Mouse (Mus musculus) hindbrain, embryonic 16.5 days (tissue): Measurements from ENCODE around the gene Arhgef6. TPM values are rescaled to one million over a fixed set of nuclear protein-coding genes. Genes with fewer than 3 reads are reported as not detected.

Experiments used
- ATAC-seq: fragments of 200-750 bp; cut with Nextera tagmentation; 2 replicates; pipeline ENCODE4 v1.8.0; 2017; ENCODE audit warnings: moderate TSS enrichment, moderate library complexity
- H3K27ac ChIP-seq: fragments of 300-500 bp; sonication (generic); 2 replicates; pipeline ENCODE4 v1.5.1; 2014; ENCODE audit warnings: low read depth, mild to moderate bottlenecking, control low read depth, low read length, moderate library complexity
- H3K27me3 ChIP-seq: fragments of 300-500 bp; sonication (generic); replicated peaks from 2 replicates; pipeline ENCODE4 v1.6.1; 2014; ENCODE audit warnings: low read length; ENCODE audit not compliant: control insufficient read depth, insufficient read depth
- H3K36me3 ChIP-seq: fragments of 300-500 bp; sonication (generic); 2 replicates; pipeline ENCODE4 v1.6.1; 2014; ENCODE audit warnings: mild to moderate bottlenecking, low read length, moderate library complexity, mixed read lengths; ENCODE audit not compliant: control insufficient read depth, insufficient read depth
- H3K4me1 ChIP-seq: fragments of 300-500 bp; sonication (generic); 2 replicates; pipeline ENCODE4 v1.6.1; 2014; ENCODE audit warnings: low read depth, low read length; ENCODE audit not compliant: control insufficient read depth, insufficient read depth
- H3K4me2 ChIP-seq: fragments of 300-500 bp; sonication (generic); 2 replicates; pipeline ENCODE4 v1.6.1; 2014; ENCODE audit warnings: mild to moderate bottlenecking, low read length, control low read depth, moderate library complexity
- H3K4me3 ChIP-seq: fragments of 300-500 bp; sonication (generic); 2 replicates; pipeline ENCODE4 v1.5.1; 2014; ENCODE audit warnings: mild to moderate bottlenecking, low read length, control low read depth, moderate library complexity
- H3K9ac ChIP-seq: fragments of 300-500 bp; sonication (generic); 2 replicates; pipeline ENCODE4 v1.6.1; 2014; ENCODE audit warnings: low read depth, mild to moderate bottlenecking, control low read depth, low read length, moderate library complexity
- H3K9me3 ChIP-seq: fragments of 300-500 bp; sonication (generic); 2 replicates; pipeline ENCODE4 v1.6.1; 2014; ENCODE audit warnings: mild to moderate bottlenecking, low read length, moderate library complexity; ENCODE audit not compliant: control insufficient read depth
- WGBS: fragments of 180-500 bp; shearing (Covaris S2); extraction: QIAGEN DNeasy Blood & Tissue Kit; methylation state at CpG from one replicate; pipeline ENCODE4 v1.1.7; 2014; 5-methylcytosine and 5-hydroxymethylcytosine counted together
- polyA plus RNA-seq: library from polyadenylated mRNA; unstranded; fragments of >200 nt; fragmentation: Nextera tagmentation; extraction: Ambion mirVana; gene quantifications from 2 replicates; pipeline ENCODE4 v1.2.1, GENCODE M21; 2015

Arhgef6 gene
- polyA plus RNA-seq, 1 experiment from 2014 or later: 6.5 TPM

GRCm38 (mm10) chrX:57339220-57339619 is 691 bp upstream of the Arhgef6 start:
- WGBS: 60% methylated on average over 4 of the region's 4 CpGs
- H3K27ac ChIP-seq: no peak overlapping the region
- no peak for ATAC-seq

DNA sequence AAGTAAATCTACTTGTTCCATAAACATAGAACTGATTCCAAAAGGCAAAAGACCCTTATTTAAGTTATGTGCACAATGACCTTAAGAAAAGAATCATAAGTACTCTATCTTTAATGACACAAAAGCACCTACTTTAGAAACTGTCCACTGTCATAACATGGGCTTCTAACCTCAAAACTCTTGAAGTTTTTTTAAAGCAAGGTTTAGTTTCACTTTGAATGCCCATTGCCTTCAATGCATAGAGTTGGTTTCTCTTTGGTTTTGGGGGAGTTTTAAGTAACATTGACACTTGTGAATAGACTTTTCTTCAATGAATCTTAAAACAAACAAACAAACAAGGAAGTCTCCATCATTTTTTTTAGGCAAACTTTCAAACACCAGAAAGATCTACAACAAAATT is 947 bp downstream of the Arhgef6 start:
- H3K27me3 ChIP-seq: no peaks in the 10 kb centered on the region
- ATAC-seq: no peak

More at GRCm38 (mm10) chrX:57339220-57339619, 691 bp upstream of the Arhgef6 start:
- Histone ChIP-seq H3K9ac (no peak overlapping the region), H3K27me3 (no peaks in the 10 kb centered on the region), H3K9me3 (no peaks in the 10 kb centered on the region), H3K4me1 (no peaks in the 10 kb centered on the region), H3K36me3 (no peaks in the 10 kb centered on the region), H3K4me3 (no peak overlapping the region), H3K4me2 (no peak overlapping the region; the same call in 1 of the 2 replicates)

DNA sequence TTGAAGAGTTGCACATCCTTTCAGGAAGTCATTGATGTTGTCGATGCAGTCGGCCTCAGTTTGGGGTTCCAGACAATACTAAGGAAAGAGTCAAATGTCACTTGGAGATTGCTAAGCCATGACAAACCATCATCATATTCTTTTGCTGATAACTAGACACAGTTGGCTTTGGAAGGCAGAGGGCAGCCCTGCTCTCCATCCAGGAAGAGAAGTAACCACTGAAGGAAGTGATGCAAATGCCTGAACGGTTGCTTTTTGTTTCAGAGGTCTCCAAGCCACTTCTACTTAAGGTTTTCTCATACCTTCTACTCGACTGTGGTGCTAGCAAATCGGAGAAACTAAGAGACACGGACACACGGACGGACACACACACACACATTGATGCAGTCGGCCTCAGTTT is 1.6 kb downstream of the Arhgef6 start:
- Histone ChIP-seq H3K4me1 (no peaks in the 10 kb centered on the region), H3K4me2 (no peak overlapping the region), H3K9ac (no peak overlapping the region), H3K27me3 (no peaks in the 10 kb centered on the region), H3K27ac (no peak overlapping the region), H3K36me3 (no peaks in the 10 kb centered on the region), H3K9me3 (no peaks in the 10 kb centered on the region), H3K4me3 (no peak overlapping the region)
- WGBS: 85% methylated on average over 9 of the region's 9 CpGs
- ATAC-seq: no peak

More for the DNA sequence above, 947 bp downstream of the Arhgef6 start:
- Histone ChIP-seq H3K27ac (no peak overlapping the region), H3K4me3 (no peak overlapping the region), H3K9me3 (no peaks in the 10 kb centered on the region), H3K4me2 (no peak overlapping the region), H3K36me3 (no peaks in the 10 kb centered on the region), H3K4me1 (no peaks in the 10 kb centered on the region), H3K9ac (no peak overlapping the region)

DNA sequence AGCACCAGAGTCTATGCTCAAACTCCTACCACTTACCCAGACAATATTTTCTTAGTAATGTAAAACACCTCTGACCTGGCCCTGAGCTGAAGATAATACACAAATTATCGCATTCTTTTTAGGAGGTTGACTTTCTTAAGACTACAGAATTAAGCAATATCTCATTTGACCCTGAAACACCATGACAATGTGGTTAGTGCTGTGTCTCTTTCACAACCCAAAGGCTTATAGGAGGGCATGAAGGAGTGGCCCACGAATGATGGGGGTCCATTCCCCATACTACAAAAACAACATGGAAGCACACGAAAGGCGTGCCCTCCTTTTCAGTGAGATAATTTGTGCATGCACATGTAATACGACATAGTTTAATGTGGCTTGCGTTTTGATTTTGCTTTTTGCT is 3.2 kb downstream of the Arhgef6 start:
- Histone ChIP-seq H3K4me1 (no peaks in the 10 kb centered on the region), H3K9me3 (no peaks in the 10 kb centered on the region), H3K4me3 (no peak overlapping the region), H3K9ac (no peak overlapping the region), H3K36me3 (no peaks in the 10 kb centered on the region), H3K27me3 (no peaks in the 10 kb centered on the region), H3K27ac (no peak overlapping the region), H3K4me2 (no peak overlapping the region)
- no peak for ATAC-seq
- 91% methylated on average over 6 of the region's 6 CpGs for WGBS

GRCm38 (mm10) chrX:57327668-57328338 is 10.7 kb downstream of the Arhgef6 start:
- no peak overlapping the region for H3K4me2 ChIP-seq
- no peak overlapping the region for H3K9ac ChIP-seq
- 81% methylated on average over 3 of the region's 3 CpGs for whole genome bisulfite sequencing
- no peaks in the 10 kb centered on the region for H3K27me3 ChIP-seq
- H3K4me1 ChIP-seq: no peaks in the 10 kb centered on the region
- H3K27ac ChIP-seq: no peak overlapping the region
- H3K9me3 ChIP-seq: no peaks in the 10 kb centered on the region
- H3K4me3 ChIP-seq: no peak overlapping the region
- ATAC-seq: no peak
- H3K36me3 ChIP-seq: no peaks in the 10 kb centered on the region

DNA sequence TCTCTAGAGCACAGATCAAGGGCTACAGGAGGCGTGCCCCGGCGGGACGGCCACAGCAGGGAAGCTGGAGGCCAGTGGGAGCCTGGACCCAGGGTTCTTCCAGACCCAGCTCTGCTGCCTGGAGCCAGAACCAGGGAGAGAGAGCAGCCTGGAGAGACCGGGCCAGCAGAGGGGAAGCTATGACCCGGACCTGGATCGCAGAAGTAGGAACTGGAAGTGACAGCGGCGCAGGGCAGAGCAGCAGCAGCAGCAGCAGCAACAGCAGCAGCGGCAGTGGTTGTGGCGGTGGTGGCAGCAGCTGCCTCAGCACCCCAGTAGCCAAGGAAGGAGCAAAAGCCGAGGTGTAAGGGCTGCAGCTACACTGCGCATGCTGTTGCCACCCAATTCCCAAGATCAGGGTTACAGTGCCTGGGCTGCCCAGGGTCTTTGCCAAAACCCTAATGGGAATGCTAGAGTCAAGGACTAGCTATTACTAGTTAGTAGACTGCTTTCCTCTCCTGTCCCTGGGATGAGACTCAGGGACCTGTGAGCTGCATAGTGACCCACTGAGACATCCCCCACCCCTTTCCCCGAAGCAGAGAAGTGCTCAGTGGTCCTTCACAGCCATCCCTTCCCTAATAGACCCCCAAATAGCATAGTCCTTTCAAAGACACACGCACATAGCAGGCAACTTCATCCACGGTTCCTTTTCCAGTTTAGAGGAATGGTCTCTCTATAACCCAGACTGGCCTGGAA is 11.9 kb downstream of the Arhgef6 start:
- H3K4me1 ChIP-seq: no peaks in the 10 kb centered on the region
- H3K27ac ChIP-seq: no peak overlapping the region
- peak overlapping the region; percentile 65 for H3K4me2 ChIP-seq
- no peaks in the 10 kb centered on the region for H3K27me3 ChIP-seq
- no peaks in the 10 kb centered on the region for H3K36me3 ChIP-seq
- H3K9ac ChIP-seq: peak overlapping the region; percentile 60
- H3K9me3 ChIP-seq: no peaks in the 10 kb centered on the region
- peak; percentile 85 for ATAC-seq
- WGBS: 27% methylated on average over 15 of the region's 16 CpGs
- peak overlapping the region; percentile 55 for H3K4me3 ChIP-seq

- 12% methylated on average over 19 of the region's 29 CpGs for WGBS
- peak; percentile 90 for ATAC-seq
- peak overlapping the region; percentile 65 for H3K4me2 ChIP-seq
- H3K4me3 ChIP-seq: peak overlapping the region; percentile 55
- H3K36me3 ChIP-seq: no peaks in the 10 kb centered on the region
- no peaks in the 10 kb centered on the region for H3K9me3 ChIP-seq
- no peaks in the 10 kb centered on the region for H3K27me3 ChIP-seq
- no peak overlapping the region for H3K27ac ChIP-seq
- H3K4me1 ChIP-seq: no peaks in the 10 kb centered on the region
- H3K9ac ChIP-seq: peak overlapping the region; percentile 60
These were observed 12.6 kb downstream of the Arhgef6 start for GRCm38 (mm10) chrX:57325861-57326461.

GRCm38 (mm10) chrX:57324891-57325290 is 13.6 kb downstream of the Arhgef6 start:
- no peak overlapping the region for H3K27ac ChIP-seq
- no peak for ATAC-seq
- H3K4me1 ChIP-seq: no peaks in the 10 kb centered on the region
- H3K27me3 ChIP-seq: no peaks in the 10 kb centered on the region
- no peak overlapping the region for H3K4me3 ChIP-seq
- no peaks in the 10 kb centered on the region for H3K36me3 ChIP-seq
- no peaks in the 10 kb centered on the region for H3K9me3 ChIP-seq
- no peak overlapping the region for H3K9ac ChIP-seq
- 69% methylated on average over 6 of the region's 6 CpGs for WGBS
- no peak overlapping the region for H3K4me2 ChIP-seq

- no peak overlapping the region for H3K9ac ChIP-seq
- H3K27ac ChIP-seq: no peak overlapping the region
- H3K9me3 ChIP-seq: no peaks in the 10 kb centered on the region
- H3K4me3 ChIP-seq: no peak overlapping the region
- no peak for ATAC-seq
- no peaks in the 10 kb centered on the region for H3K36me3 ChIP-seq
- WGBS: 79% methylated on average over 5 of the region's 5 CpGs
- no peak overlapping the region for H3K4me2 ChIP-seq
- H3K4me1 ChIP-seq: no peaks in the 10 kb centered on the region
- no peaks in the 10 kb centered on the region for H3K27me3 ChIP-seq
These were observed 26.5 kb downstream of the Arhgef6 start for GRCm38 (mm10) chrX:57312066-57312465.
